Mouse (Mus musculus) forebrain, embryonic 14.5 days (tissue): ENCODE data around the gene Pla2r1. TPM values are rescaled to one million over a fixed set of nuclear protein-coding genes. Genes with fewer than 3 reads are reported as not detected.

Experiments
- ATAC-seq: fragments of 200-750 bp; cut with Nextera tagmentation; 2 replicates; pipeline ENCODE4 v1.8.0; 2017; ENCODE audit warnings: mild to moderate bottlenecking, moderate library complexity
- DNase-seq: peaks from one replicate; pipeline ENCODE4 v3.0.0-alpha.2; 2015; ENCODE audit warnings: low spot score
- H3K27ac ChIP-seq: fragments of 300-500 bp; sonication (generic); 2 replicates; pipeline ENCODE4 v1.5.1; 2014; ENCODE audit warnings: low read depth, mild to moderate bottlenecking, control low read depth, low read length, moderate library complexity
- H3K27me3 ChIP-seq: fragments of 300-500 bp; sonication (generic); replicated peaks from 2 replicates; pipeline ENCODE4 v1.6.1; 2014; ENCODE audit warnings: low read length, control low read depth, mixed read lengths; ENCODE audit not compliant: control insufficient read depth, insufficient read depth
- H3K36me3 ChIP-seq: fragments of 300-500 bp; sonication (generic); 2 replicates; pipeline ENCODE4 v1.6.1; 2014; ENCODE audit warnings: low read length, control low read depth; ENCODE audit not compliant: control insufficient read depth, insufficient read depth
- H3K4me1 ChIP-seq: fragments of 300-500 bp; sonication (generic); 2 replicates; pipeline ENCODE4 v1.6.1; 2014; ENCODE audit warnings: antibody characterized with exemption, low read length, control low read depth; ENCODE audit not compliant: control insufficient read depth, insufficient read depth
- H3K4me2 ChIP-seq: fragments of 300-500 bp; sonication (generic); 2 replicates; pipeline ENCODE4 v1.6.1; 2014; ENCODE audit warnings: mild to moderate bottlenecking, control low read depth, low read length
- H3K4me3 ChIP-seq: fragments of 300-500 bp; sonication (generic); 2 replicates; pipeline ENCODE4 v1.5.1; 2014; ENCODE audit warnings: low read depth, low read length, control low read depth
- H3K9ac ChIP-seq: fragments of 300-500 bp; sonication (generic); 2 replicates; pipeline ENCODE4 v1.6.1; 2014; ENCODE audit warnings: mild to moderate bottlenecking, low read length, control low read depth, moderate library complexity
- H3K9me3 ChIP-seq: fragments of 300-500 bp; sonication (generic); replicated peaks from 2 replicates; pipeline ENCODE4 v1.6.1; 2016; ENCODE audit warnings: low read length, control low read depth, mixed read lengths; ENCODE audit not compliant: control insufficient read depth
- WGBS: fragments of 180-500 bp; shearing (Covaris S2); extraction: QIAGEN DNeasy Blood & Tissue Kit; methylation state at CpG from one replicate; pipeline ENCODE4 v1.1.7; 2014; 5-methylcytosine and 5-hydroxymethylcytosine counted together
- polyA plus RNA-seq: library from polyadenylated mRNA; unstranded; fragments of >200 nt; fragmentation: Nextera tagmentation; extraction: Ambion mirVana; gene quantifications from 2 replicates; pipeline ENCODE4 v1.2.1, GENCODE M21; 2014

Pla2r1 gene
- polyA plus RNA-seq = 0.24 and 0.28 TPM in 2 replicates

- 3% methylated on average over 33 of the region's 33 CpGs for WGBS
- H3K4me2 ChIP-seq = peak within 1 kb of the TSS; percentile 61
- peak; percentile 32 for DNase-seq
These were observed at the start of gene Pla2r1 for GRCm38 (mm10) chr2:60552902-60553682. TSS of gene Pla2r1 (minus strand) at chr2:60553308.

DNA sequence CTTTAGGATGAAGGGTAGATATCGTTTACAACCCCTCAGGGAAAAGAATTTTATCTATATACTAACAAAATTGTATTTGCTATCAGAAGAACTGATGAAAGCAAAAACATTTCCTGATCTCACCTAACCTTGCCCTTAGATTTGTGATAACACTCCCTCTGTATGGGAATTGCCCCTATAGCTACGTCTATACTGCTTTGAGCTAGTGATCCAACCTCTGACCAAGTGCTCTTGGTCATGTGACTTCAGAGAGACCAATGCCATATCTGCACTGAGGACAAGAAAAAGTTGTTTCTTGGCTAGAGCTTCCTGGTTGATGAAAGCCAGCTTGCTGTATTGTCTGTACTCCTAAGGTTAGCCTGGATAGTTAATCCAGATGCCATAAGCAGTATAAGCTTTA lies 48.2 kb upstream of the Pla2r1 start:
- ATAC-seq = no peak
- no peaks in the 10 kb centered on the region for H3K9me3 ChIP-seq
- WGBS = 88% methylated on average over 2 of the region's 2 CpGs

More at GRCm38 (mm10) chr2:60552902-60553682, at the start of gene Pla2r1:
- peak; percentile 72 for ATAC-seq
- Histone ChIP-seq H3K9me3 (no peaks in the 10 kb centered on the region), H3K27ac (no peak within 1 kb of the TSS), H3K4me3 (peak within 1 kb of the TSS; percentile 31), H3K36me3 (no peaks in the 10 kb centered on the region), H3K9ac (peak within 1 kb of the TSS; percentile 49), H3K4me1 (peaks cover 7% of the 10 kb centered on the region), H3K27me3 (0 out of 2 replicates have a peak, but pooled peaks cover 5% of the 10 kb centered on the region)

DNA sequence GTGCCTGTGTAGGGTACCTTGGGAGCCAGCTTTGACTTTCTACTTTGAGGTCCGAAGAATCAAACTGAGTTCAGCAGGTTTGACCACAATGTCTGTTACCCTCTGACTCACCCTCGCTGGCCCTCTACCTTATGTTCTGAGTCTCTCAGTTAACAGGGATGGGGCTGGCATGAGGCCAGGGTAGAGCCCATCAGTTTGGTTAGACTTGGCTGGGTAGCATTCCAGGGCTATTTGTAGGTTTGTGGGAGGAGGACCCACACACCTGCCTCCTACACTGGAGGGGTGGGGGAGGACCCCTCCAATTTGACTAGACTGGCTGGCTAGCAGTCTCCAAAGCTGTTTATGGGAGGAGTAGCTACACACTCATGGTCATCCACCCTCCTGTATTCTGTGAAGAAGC lies 47.8 kb upstream of the Pla2r1 start:
- DNase-seq (no peak), ATAC-seq (no peak)
- Histone ChIP-seq H3K4me1 (no peaks in the 10 kb centered on the region), H3K4me3 (no peak overlapping the region), H3K27me3 (no peaks in the 10 kb centered on the region), H3K4me2 (no peak overlapping the region), H3K27ac (no peak overlapping the region), H3K9ac (no peak overlapping the region), H3K9me3 (no peaks in the 10 kb centered on the region), H3K36me3 (no peaks in the 10 kb centered on the region)
- 94% methylated on average over 2 of the region's 2 CpGs for WGBS

More for the DNA sequence above, 48.2 kb upstream of the Pla2r1 start:
- H3K36me3 ChIP-seq = no peaks in the 10 kb centered on the region
- H3K4me3 ChIP-seq = no peak overlapping the region
- no peak for DNase-seq
- H3K4me1 ChIP-seq = no peaks in the 10 kb centered on the region
- H3K27ac ChIP-seq = no peak overlapping the region
- H3K4me2 ChIP-seq = no peak overlapping the region
- no peaks in the 10 kb centered on the region for H3K27me3 ChIP-seq
- H3K9ac ChIP-seq = no peak overlapping the region

GRCm38 (mm10) chr2:60583416-60583815 lies 30.3 kb upstream of the Pla2r1 start:
- Histone ChIP-seq H3K27ac (no peak overlapping the region), H3K4me1 (no peaks in the 10 kb centered on the region), H3K9me3 (no peaks in the 10 kb centered on the region; the same call in 1 of the 2 replicates), H3K36me3 (no peaks in the 10 kb centered on the region), H3K9ac (no peak overlapping the region), H3K4me2 (no peak overlapping the region), H3K4me3 (no peak overlapping the region), H3K27me3 (no peaks in the 10 kb centered on the region)
- ATAC-seq (no peak), DNase-seq (no peak)
- 88% methylated on average over 4 of the region's 4 CpGs for WGBS

- Histone ChIP-seq H3K4me2 (no peak overlapping the region), H3K4me3 (no peak overlapping the region), H3K9me3 (no peaks in the 10 kb centered on the region), H3K27me3 (0 out of 2 replicates have a peak, but pooled peaks cover 5% of the 10 kb centered on the region), H3K9ac (no peak overlapping the region), H3K27ac (no peak overlapping the region), H3K36me3 (no peaks in the 10 kb centered on the region), H3K4me1 (peaks cover 7% of the 10 kb centered on the region)
- WGBS = 63% methylated on average over 4 of the region's 4 CpGs
- ATAC-seq (no peak), DNase-seq (no peak)
These were observed 1.5 kb upstream of the Pla2r1 start for GRCm38 (mm10) chr2:60554561-60554960.

DNA sequence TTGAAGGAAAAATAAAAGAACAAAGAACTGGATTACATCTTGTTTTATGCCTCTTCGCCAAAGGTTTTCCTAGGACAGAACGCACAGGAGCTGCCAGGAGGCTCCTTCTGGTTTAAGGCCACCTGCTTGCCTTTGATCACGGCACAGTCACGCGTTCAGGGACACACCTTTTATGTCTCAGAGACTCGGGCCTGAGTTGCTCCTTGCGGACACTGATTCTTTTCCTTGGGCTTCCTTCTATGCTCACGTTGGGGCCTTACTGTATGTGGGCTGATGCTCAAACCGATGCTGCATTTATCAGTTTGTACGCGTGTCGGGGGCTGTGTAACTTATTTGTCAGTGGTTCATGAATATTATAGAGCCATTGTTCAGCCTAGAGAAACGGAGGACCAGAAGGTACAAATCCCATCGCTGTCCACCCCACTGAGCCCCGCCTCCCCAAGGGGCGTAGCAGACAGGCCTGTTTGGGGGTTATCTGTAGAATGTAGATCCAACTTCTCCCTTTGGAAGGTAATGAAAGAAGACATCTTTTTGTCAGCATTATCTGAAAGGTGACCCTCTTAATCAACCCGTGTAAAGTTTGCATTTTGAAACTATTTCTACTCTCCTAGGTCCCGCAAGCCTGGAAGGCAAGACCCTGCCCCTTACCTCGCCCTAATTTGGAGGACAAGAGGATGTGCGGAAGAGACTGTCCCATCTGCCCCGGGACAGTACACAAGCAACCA lies 769 bp downstream of the Pla2r1 start:
- WGBS = 22% methylated on average over 21 of the region's 21 CpGs
- H3K36me3 ChIP-seq = no peaks in the 10 kb centered on the region
- 0 out of 2 replicates have a peak, but pooled peaks have one; percentile 2 for ATAC-seq

DNA sequence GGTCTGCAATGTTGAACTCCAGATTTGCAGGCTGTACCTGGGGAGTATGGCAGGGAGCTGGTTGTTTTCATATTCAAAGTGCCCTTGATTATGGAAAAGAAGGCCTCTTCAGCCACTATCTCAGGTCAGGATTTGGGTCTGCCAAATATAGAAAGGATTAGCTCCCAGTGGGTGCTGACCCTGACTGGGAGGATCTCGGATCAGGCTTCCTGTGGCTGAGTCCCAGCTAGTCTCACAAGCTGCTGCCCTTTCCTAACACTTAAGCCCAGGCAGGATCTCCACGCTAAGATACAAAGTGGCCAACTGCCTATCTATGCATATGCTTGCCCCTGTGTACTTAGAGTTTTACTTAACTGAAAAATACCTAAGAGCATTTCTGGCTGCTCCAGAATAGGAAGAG lies 1.4 kb downstream of the Pla2r1 start:
- no peak for DNase-seq
- Histone ChIP-seq H3K9ac (no peak overlapping the region), H3K4me3 (no peak overlapping the region), H3K4me2 (no peak overlapping the region), H3K36me3 (no peaks in the 10 kb centered on the region), H3K9me3 (no peaks in the 10 kb centered on the region), H3K4me1 (peaks cover 7% of the 10 kb centered on the region), H3K27ac (no peak overlapping the region), H3K27me3 (0 out of 2 replicates have a peak, but pooled peaks cover 5% of the 10 kb centered on the region)
- no peak for ATAC-seq
- 32% methylated on average over 2 of the region's 2 CpGs for WGBS

More for the DNA sequence above, 769 bp downstream of the Pla2r1 start:
- peaks cover 7% of the 10 kb centered on the region for H3K4me1 ChIP-seq
- DNase-seq = no peak
- no peak overlapping the region for H3K27ac ChIP-seq
- H3K9me3 ChIP-seq = no peaks in the 10 kb centered on the region
- H3K27me3 ChIP-seq = 0 out of 2 replicates have a peak, but pooled peaks cover 5% of the 10 kb centered on the region
- peak overlapping the region; percentile 49 for H3K9ac ChIP-seq
- H3K4me2 ChIP-seq = peak overlapping the region; percentile 61
- peak overlapping the region; percentile 31 for H3K4me3 ChIP-seq

DNA sequence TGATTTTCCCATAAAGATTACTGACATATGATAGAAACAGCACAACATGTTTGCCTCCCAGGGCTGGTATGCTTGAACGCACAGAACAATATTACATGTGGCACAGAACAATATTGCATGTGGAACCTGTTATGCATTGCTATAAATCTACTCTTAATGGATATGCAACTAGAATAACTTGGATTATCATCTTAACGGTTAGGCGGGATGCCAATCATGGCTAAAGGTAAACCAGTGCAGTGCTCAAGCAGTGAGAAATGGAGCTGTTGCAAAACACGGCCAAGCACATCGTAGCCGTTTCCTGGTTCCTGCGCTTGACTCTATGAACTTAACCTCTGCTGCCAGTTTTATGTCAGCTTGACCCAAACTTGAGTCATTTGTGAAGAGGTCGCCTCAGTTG lies 2.6 kb downstream of the Pla2r1 start:
- DNase-seq (no peak), ATAC-seq (no peak)
- Histone ChIP-seq H3K9ac (no peak overlapping the region), H3K4me1 (peaks cover 7% of the 10 kb centered on the region), H3K27me3 (0 out of 2 replicates have a peak, but pooled peaks cover 5% of the 10 kb centered on the region), H3K4me3 (no peak overlapping the region), H3K9me3 (no peaks in the 10 kb centered on the region), H3K36me3 (no peaks in the 10 kb centered on the region), H3K27ac (no peak overlapping the region), H3K4me2 (no peak overlapping the region)
- WGBS = 96% methylated on average over 8 of the region's 8 CpGs
